Mouse (Mus musculus) ES-CJ7 (cell line): ENCODE results near the gene Gabra5.

Experiments used
- DNase-seq: peaks from one replicate; pipeline ENCODE4 v3.0.0; 2011; ENCODE audit warnings: low read depth, low spot score

Gene Gabra5

DNA sequence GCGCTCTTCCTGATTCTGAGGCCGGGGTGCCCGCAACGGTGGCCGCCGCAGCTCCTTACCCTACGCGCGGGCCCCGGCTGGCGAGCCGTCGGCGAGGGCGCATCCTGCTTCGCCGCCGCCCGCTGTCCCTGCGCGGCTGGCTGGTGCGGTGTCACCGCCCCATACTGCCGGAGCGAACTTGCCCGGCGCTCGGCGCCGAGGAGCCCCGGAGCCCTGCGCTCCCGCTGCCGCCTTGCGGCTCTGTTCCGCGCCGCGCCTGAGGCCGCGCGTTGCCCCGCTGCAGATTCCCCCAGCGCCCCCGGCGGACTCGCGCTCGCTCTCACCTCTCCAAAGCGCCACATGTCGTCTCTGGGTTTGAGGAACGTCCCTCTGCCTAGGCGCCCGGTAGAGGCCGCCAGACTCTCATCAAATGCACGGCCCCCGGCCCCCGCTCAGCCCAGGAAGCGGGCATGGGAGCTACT is at the start of gene Gabra5:
TSS of gene Gabra5 (minus strand) at position 379 of the 461 bp plus-strand sequence.
- DNase-seq, result peak; percentile 79

DNA sequence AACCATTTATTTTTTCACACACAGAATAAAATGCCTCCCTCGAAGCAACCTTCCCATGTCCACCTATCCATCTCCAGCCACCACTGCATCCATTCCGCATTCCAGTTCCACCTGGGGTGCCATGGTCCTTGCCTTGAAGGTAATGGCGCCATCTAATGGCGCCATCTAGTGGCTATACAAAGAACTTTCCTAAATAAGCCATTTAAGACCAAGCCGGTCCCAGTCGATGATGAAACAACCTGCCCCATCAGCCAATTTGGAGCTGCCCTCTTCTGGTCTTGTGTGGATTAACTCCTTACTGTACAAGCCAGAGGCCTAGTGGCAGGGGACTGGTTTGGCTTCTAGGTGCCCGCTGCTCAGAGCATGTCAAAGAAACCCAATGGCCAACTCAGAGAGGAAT is 28.7 kb upstream of the Gabra5 start:
- peak; percentile 89 for DNase-seq

DNA sequence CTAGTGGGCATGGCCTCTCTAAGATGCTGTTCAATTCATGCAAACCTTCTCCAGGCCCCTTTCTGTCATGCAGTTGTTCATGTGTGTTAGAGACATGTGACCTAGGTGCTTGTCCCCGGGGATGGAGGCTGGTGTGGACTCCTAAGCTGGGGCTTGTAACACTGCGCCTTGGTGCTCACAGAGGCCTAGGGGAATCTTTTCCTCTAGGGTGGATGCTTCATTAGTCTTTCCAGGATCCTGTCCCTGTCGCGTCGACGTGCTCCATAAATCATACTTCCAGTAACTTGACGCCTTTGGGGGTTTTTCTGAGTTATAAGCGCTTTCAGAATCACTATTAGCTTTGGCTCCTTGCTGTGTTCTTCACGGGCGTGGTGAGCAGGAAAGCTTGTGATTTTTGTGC is 22.8 kb upstream of the Gabra5 start:
- no peak for DNase-seq

DNA sequence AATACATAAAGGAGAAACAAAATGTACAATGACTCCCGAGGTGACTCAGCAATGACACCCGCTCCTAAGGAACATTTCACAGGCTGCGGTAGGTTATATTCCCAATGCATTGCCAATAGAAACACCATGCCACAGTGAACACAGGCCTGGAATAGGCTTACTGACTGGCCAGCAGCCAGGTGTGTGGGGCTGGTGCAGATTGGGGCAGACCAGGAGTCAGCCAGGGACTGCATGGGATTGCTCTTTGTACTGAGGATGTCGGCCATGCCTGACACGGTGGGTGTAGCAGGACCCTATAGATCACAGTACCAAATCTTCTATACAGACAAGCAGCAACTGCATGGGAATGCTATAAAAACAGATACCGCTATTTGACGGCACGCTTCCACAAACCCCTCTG is 20.1 kb upstream of the Gabra5 start:
- DNase-seq, result no peak

DNA sequence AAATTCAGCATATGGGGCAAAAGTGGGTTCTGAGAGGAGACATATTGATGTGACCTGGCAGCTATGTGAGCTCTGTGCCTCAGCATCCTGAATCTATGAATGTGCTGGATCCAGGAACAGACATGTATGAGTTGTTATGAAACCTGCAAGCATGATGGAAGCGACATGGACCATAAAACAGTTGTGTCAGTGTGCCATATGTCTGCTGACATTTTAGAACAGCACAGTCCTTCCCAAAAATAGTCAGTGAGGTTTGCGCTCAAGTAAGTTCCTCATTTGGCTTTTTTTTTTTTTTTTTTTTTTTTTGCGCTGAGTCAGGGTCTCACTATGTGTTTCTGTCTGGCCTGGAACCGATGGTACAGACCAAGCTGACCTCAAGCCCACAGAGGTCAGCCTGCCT is 19.6 kb upstream of the Gabra5 start:
- DNase-seq, result no peak

DNA sequence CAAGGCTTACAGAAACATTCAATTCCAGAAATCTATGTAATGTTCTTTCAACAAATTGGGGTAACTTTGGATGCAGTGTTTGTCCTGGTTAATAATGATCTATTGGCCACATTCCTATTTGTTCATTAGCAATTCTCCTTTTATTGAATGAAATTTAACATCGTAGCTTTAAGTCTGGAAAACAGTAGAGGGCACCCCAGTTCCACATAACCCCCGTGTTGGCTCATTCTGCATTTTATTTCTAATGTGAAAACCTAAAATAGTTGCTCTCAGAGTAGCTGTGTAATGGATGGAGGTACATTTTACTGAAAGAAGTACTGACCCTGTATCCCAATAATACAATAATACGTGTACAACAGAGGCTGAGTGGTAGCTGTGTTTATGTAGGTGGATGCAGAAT is 3.1 kb upstream of the Gabra5 start:
- DNase-seq, result no peak

DNA sequence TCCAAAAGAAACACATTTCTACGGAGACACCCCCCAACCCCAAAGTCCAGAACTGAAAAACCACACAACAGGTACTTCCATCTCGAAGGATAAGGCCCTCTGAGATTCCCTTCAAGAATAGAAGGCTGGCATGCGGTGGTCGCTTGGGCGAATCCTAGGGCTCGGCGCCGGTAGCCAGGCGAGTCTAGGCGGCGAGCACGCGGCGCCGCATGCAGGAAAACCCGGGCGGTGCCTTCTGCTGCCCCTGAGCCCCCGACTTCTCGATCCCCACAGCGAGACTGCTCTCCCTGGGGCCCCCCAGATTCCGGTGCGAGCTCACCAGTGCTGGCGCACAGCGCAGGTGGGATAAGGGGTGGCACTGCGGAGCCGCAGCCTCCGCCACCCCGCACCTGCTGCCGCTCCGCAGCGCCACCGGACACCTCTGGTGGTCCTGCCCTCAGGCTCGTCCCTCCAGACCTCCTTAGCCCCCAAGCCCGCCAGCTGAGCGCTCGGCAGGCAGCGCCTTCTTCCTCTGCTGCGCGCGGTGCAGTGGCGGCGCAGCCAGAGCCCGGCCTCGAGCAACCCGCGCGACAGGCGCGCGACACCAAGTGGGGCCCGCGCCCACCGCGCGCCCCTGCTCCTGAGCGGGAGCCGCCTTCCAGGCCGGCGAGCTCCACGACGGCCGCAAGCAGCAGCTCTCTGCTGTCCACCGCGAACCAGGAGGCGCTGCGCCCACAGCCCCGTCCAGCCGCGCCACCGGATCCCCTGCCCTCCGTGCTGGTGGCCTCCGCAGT is 813 bp downstream of the Gabra5 start:
- peak; percentile 29 for DNase-seq

DNA sequence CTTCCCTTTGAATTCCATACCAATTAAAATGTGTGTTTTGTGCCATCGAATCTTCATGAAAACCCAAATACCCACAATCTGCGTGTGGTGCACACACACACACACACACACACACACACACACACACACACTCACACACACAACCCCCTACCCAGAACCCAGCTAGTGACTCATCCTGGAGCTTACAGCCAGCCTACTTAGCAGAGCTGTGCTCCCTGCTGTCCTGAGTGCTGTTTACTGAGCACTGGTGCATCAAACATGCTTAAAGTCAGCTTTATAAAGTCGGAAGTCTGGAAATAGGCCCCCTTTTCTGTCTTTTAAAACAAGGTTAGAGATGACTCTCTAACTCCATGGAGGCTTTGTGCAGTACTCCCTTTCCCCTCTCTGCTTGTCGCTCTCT is 7.0 kb downstream of the Gabra5 start:
- no peak for DNase-seq

DNA sequence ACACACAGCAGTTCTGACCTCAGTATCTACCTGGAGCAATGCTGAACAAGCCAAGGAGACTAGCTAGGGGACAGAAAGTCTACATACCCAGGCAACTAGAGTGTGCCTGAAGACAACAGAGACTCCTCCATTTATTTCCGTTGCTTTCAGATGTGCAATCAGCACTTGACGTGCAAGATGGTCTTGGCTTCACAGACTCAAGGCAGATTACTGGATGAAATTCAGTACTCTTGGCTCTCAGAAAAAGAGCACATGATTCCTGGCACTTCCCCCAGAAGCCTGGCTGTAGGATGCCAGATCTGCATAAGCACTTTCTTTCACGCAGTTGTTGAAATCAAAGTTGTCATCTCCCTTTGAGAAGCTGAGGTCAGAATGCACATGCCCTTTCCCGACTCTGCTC is 18.1 kb downstream of the Gabra5 start:
- no peak for DNase-seq

DNA sequence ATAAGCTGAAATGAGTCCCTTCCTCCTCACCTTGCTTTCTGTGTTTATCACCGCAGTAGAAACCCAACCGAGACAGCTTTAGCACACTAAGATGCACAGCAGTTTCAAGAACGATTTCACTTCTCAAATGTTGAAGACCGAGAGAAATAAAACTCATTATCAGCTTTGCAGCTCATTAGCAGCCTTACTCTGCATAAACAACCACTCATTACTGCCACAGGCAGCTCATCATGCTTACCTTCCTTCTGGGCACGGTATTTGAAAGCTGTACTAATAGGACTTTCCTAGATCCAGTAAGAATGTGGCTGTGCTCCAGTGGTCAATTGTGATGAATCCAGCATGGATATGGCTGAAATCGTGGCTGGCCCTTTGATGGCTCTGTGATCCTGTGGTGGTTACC is 23.0 kb downstream of the Gabra5 start:
- no peak for DNase-seq

DNA sequence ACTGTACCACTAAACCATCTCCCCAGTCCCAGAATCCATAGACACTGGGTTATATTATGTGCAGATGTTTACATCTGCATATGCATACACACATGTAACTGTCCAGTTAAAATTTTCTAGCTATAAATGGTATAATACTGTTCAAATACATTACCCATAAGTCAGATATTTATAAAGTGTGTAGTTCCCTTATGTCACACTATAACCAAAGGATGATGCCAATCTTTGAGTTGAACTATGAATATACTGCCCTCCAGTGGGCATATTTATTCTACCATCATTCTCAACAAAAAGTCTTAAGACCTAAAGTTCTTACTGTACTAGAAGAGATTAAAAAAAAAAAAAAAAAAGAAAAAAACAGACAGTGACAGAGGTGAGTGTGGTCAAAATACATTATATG is 27.0 kb downstream of the Gabra5 start:
- DNase-seq, result peak; percentile 5

DNA sequence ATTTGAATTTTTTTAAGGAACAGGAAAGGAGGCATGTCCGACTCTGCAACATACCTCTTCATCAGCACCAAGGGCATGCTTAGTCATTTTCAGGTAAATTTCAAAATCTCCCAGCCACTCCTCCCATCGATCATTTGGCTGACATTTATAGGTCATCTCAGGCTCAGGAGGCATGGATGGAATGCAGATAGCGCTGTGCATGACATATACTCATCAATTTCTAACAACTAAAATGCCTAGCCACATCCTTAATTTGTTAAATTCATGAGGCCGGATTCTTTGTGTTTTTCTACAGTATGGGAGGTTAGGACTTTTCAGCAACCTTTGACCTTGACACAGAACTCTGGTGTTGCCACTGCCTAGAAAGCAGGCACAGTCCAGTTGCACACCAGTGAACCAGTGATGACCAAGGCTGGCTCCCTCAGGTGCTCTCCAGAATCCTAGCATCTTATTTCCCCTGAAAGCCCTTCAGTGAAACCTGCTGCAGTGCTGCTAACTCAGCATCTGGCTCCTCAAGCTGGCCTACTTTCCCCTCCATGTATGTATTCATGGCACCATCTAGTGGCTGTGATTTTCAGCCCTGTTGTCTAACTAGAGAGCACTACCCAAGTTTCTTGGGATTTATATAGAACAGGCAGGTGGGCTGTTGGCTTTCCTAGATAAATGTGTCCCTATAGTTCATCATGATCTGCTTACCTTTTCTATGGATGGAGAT is 35.9 kb downstream of the Gabra5 start:
- DNase-seq, result peak; percentile 54

DNA sequence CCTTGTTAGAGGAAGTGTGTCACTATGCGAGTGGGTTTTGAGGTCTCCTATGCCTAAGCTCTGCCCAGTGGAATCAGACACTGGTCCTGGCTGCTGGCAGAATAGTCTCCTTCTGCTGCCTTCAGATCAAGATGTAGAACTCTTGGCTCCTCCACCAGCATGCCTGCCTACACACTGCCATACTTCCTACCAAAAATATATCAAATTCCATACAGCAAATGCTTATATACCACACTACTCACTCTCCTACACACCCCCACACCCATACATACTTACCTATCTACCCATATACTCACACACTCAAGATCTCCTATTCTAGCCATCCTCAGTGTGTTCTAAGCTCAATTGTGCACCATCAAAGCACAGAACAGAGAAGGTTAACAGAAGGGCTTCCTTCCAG is 38.5 kb downstream of the Gabra5 start:
- DNase-seq, result no peak

DNA sequence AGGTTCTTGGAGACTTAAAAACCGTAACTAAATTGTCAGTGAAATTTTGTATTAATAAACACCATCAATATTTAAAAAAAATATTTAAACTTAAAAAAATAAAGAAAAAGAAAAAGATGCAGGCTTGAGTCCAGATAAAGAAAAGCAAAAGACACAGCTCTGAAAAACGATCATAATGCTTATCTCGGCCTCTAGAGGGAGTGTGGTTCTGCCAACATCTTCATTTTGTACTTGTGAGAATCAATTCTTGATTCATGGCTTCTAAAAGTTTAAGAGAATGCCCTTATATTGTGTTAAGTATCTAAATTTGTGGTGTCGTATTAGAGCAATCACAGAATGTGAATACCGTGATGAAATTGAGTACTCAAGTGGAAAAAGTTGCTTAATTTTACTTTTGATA is 49.5 kb downstream of the Gabra5 start:
- no peak for DNase-seq

DNA sequence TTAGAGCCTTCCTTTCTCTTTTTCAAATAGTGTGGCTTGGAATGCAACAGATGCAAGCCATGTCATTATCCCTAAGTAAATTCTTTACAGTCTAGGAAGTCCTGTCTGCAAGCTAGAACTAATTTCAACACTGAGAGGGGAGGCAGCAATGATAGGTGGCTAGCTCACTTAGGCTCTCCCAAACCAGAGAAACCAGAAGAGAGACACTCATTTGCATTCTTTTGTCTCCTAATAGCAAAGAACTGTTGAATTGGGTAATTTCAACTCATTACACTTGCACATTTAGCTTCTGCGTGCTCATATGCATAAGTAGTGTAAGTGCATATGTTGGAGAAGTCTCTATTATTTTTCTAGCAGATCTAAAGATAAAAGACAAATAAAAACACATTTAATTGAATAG is 61.6 kb downstream of the Gabra5 start:
- DNase-seq, result no peak

DNA sequence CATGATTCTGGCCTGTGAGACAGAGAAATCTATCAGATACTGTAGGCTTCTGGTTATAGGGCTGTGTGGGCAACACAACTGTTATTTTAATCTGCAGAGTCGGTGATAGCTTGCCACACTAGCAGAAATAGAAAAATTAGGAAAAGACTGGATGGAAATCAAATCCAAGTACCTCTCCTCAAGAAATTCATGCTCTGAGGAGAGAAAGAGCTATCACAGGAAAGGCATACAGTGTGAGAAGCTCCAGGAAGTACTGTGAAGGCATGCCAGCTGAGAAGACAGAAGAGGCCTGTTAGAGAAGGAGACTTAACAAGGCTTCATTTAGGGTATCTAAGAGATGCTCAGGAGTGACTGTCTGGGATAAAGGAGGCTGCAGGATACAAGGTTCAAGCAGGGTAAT is 87.2 kb downstream of the Gabra5 start:
- no peak for DNase-seq

DNA sequence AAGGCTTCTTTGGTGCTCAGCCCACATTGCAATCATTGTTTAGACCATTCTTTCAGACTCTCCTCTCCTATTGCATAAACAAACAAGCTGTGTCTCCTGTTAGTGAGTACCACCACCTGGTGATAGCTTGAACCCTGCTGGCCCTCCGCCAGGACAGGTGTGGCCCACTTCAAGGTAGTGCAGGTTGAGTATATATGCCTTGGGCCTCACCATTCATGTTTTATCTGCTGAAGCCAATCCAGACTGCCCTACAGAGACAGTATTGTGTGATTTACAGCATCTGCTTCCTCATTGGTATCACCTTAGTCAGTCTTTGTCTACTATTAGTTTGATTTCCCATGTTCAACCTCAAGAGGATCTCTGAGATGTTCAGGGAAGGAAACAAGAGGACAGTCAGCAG is 88.8 kb downstream of the Gabra5 start:
- DNase-seq, result no peak

DNA sequence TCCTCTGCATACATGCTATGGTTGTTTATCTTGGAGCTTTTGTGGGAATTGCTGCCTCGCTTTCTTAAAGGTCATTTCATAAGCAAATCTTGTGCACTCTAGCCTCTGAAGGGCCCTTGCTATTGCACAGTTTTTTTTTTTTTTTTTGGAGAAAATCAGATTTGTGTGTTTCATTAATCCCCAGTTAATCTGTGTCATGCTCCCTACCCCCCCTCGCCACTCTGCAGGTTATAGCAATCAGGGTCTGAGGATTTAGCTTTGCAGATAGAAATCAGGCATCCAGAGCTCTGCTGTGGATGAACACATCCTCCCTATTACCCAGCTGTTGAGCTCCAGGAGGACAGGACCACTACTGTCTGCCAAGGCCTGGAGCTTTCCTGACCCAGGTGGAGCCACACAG is 90.5 kb downstream of the Gabra5 start, which contains the start of gene Gabrb3:
TSS of gene Gabrb3 (plus strand) at position 301 of the 400 bp plus-strand sequence.
- no peak for DNase-seq

DNA sequence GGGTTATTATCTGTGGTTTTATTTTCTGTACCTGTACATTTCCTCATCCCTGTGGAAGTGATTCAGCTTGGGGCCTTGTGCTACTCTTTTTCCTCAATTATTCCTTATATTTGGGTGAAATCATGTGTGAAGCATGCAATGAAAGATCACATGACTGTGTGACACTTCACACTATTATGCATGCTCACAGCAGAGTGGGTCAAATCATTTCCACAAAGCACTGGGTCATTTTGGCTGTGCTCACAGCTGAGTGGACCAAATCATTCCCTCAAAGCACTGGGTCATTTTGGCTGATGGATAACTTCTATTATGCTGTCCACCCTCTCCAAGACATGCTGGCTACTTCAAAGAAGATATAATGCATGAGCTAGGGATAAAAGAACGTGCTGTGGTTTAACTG is 97.0 kb downstream of the Gabra5 start:
- no peak for DNase-seq

DNA sequence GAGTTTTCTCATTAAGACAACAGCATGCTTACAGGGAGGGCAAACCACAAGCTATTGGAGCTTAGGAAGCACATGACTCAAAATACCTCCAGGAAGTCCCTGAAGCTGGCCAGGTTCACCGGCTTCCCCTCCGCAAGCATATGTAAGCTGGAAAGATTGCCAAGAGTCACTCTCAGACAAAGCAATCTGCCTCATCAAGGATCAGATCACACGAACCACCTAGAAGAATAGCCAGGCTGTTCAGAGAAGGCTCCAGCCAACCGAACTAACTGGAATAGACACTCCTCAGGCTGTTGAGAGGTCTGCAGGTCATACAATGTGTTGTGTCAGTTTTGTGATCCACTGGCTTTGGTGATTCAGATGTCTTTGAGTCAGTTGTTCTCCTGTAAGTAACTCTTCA is 98.7 kb downstream of the Gabra5 start:
- DNase-seq, result no peak

DNA sequence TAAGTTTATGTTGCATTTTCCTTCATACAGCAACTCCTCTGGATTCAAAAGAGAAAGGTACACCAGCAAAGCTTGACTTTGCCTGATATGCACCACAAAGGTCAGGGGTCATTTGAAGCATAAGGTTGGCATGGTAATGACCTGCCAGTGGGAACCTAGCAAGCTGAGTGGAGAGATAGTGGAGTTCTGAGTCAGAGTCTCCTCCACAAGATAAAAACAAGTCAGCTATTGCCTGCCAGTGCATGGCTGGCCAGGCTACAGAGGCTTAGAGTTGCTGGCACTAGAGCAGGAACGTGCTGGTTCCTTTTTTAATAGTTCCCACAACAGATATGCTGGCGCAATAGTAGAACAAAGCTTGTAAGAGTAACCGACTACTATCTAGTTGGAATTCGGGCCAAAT is 116.3 kb downstream of the Gabra5 start:
- no peak for DNase-seq

DNA sequence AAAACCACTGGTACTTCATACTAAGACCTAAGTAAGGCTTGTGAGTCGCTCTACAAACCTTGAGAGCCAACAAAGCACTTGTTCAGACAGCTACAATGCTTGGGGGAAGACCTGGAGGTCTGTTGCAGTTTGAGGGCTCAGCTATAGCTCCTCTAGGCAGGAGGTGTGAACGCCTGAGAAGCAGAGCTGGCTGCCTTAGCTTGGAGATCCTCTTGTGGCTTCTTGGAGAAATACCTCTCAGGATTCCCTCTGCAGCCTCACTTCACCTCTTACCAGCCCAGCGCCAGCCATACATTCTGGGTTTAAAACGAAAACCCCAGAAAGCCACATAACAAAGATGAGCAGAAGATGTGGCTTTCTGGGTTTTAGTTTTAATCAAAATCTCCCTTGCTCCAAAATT is 119.8 kb downstream of the Gabra5 start:
- DNase-seq, result peak; percentile 9

DNA sequence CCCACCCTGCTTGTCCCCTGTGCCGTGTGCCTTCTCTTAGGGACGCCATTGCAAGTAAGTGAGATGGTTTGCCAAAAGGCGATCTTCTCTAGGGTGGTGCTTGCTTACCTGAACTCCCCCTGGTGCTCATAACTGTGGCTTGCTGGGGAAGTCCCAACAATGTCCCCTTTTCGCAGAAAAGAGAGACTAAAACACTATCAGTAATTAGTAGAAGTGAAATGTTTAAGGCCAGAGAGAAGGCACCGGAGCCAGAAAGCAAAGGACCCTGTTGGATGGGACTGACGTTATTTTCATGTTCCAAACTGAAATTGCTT is 122.6 kb downstream of the Gabra5 start:
- DNase-seq, result peak; percentile 35
